Mouse (Mus musculus): ENCODE results near the gene Vmn1r1.

GRCm38 (mm10) chr1:182108397-182109099 is 55.7 kb downstream of the Vmn1r1 start:
- TF ChIP-seq CTCF (IDR thresholded peaks at IDR 0.05; ENCODE audit: insufficient read depth, low read length) (no peak), POLR2A (IDR thresholded peaks at IDR 0.05; ENCODE audit: borderline replicate concordance, extremely low read depth, low read depth, low read length) (no peak)
